Mouse (Mus musculus) forebrain, embryonic 16.5 days (tissue): ENCODE results near the gene Calca. TPM values are rescaled to one million over a fixed set of nuclear protein-coding genes. Genes with fewer than 3 reads are reported as not detected.

Source experiments
- ATAC-seq: fragments of 200-750 bp; cut with Nextera tagmentation; 2 replicates; pipeline ENCODE4 v1.8.0; 2017; ENCODE audit warnings: mild to moderate bottlenecking, moderate library complexity
- H3K27ac ChIP-seq: fragments of 300-500 bp; sonication (generic); 2 replicates; pipeline ENCODE4 v1.5.1; 2014; ENCODE audit warnings: low read length, control low read depth
- H3K27me3 ChIP-seq: fragments of 300-500 bp; sonication (generic); replicated peaks from 2 replicates; pipeline ENCODE4 v1.6.1; 2014; ENCODE audit warnings: low read length; ENCODE audit not compliant: control insufficient read depth, insufficient read depth
- H3K36me3 ChIP-seq: fragments of 300-500 bp; sonication (generic); 2 replicates; pipeline ENCODE4 v1.6.1; 2014; ENCODE audit not compliant: control insufficient read depth, insufficient read depth
- H3K4me1 ChIP-seq: fragments of 300-500 bp; sonication (generic); replicated peaks from 2 replicates; pipeline ENCODE4 v1.6.1; 2014; ENCODE audit warnings: low read length; ENCODE audit not compliant: control insufficient read depth, insufficient read depth
- H3K4me2 ChIP-seq: fragments of 300-500 bp; sonication (generic); 2 replicates; pipeline ENCODE4 v1.6.1; 2014; ENCODE audit warnings: mild to moderate bottlenecking, low read length, control low read depth
- H3K4me3 ChIP-seq: fragments of 300-500 bp; sonication (generic); replicated peaks from 2 replicates; pipeline ENCODE4 v1.5.1; 2014; ENCODE audit warnings: mild to moderate bottlenecking, low read length, control low read depth
- H3K9ac ChIP-seq: fragments of 300-500 bp; sonication (generic); replicated peaks from 2 replicates; pipeline ENCODE4 v1.6.1; 2014; ENCODE audit warnings: low read depth, low read length, control low read depth
- H3K9me3 ChIP-seq: fragments of 300-500 bp; sonication (generic); 2 replicates; pipeline ENCODE4 v1.6.1; 2016; ENCODE audit warnings: low read length; ENCODE audit not compliant: control insufficient read depth
- WGBS: fragments of 180-500 bp; shearing (Covaris S2); extraction: QIAGEN DNeasy Blood & Tissue Kit; methylation state at CpG from one replicate; pipeline ENCODE4 v1.1.7; 2014; 5-methylcytosine and 5-hydroxymethylcytosine counted together
- polyA plus RNA-seq: library from polyadenylated mRNA; unstranded; fragments of >200 nt; fragmentation: Nextera tagmentation; extraction: Ambion mirVana; gene quantifications from 2 replicates; pipeline ENCODE4 v1.2.1, GENCODE M21; 2015

Gene Calca
- polyA plus RNA-seq, 1 experiment from 2014 or later, result 1.5 TPM

GRCm38 (mm10) chr7:114582441-114582840, 53.7 kb downstream of the Calca start:
- H3K4me2 ChIP-seq, result no peak overlapping the region
- H3K4me3 ChIP-seq, result no peak overlapping the region
- H3K36me3 ChIP-seq, result no peaks in the 10 kb centered on the region
- no peak overlapping the region for H3K27ac ChIP-seq
- no peak overlapping the region for H3K9ac ChIP-seq
- no peaks in the 10 kb centered on the region for H3K4me1 ChIP-seq
- H3K27me3 ChIP-seq, result no peaks in the 10 kb centered on the region
- WGBS, result 31% methylated on average over 2 of the region's 2 CpGs
- no peaks in the 10 kb centered on the region for H3K9me3 ChIP-seq
- no peak for ATAC-seq

Other genes with a start within 250 kb of the Calca start
- 3.9 and 4.5 TPM in 2 replicates for gene Pde3b, start 221.1 kb downstream of the Calca start, polyA plus RNA-seq
- gene Cyp2r1, start 73.4 kb downstream of the Calca start, polyA plus RNA-seq, result 0.76 and 1.3 TPM in 2 replicates
- gene Calcb, start 82.3 kb upstream of the Calca start, polyA plus RNA-seq, result not detected in 2 replicates
- 1.1 and 1.2 TPM in 2 replicates for gene Insc, start 107.3 kb upstream of the Calca start, polyA plus RNA-seq